Mouse (Mus musculus) megakaryocyte progenitor cell, adult 5-6 weeks (primary cell): ENCODE results near the gene Gm3239. TPM values are rescaled to one million over a fixed set of nuclear protein-coding genes. Genes with fewer than 3 reads are reported as not detected.
"Not testable (repeated sequence)": the region's sequence is repeated elsewhere in the genome, so short reads cannot be mapped to it uniquely, and the experiment has no call there.

Source experiments
- ATAC-seq: replicated peaks from 2 replicates; pipeline ENCODE4 v1.8.0; 2016; ENCODE audit warnings: mild to moderate bottlenecking, moderate TSS enrichment, inconsistent platforms; ENCODE audit not compliant: poor library complexity
- total RNA-seq, 2 experiments: library from RNA; stranded (forward) in 1 of 2; stranded (reverse) in 1 of 2; fragments of 157-497, 149-512 nt in 1 of 2; fragments of 200-1000 nt in 1 of 2; gene quantifications; 2 replicates each; pipeline versions ENCODE4 v1.2.3 to v1.2.4; 2015 to 2017

Gene Gm3239
- total RNA-seq (2015) (not detected in 2 replicates), total RNA-seq (2017) (not detected in 2 replicates)

- ATAC-seq, result not testable (repeated sequence)
These were observed at the start of gene Gm3239 for GRCm38 (mm10) chr14:4663892-4664291. Gm3239 (plus strand) TSS chr14:4664192.

- not testable (repeated sequence) for ATAC-seq
These were observed 31.9 kb upstream of the Gm3239 start, which contains the start of gene Gm8159 for GRCm38 (mm10) chr14:4632052-4632451. Gm8159 (plus strand) TSS chr14:4632352.

DNA sequence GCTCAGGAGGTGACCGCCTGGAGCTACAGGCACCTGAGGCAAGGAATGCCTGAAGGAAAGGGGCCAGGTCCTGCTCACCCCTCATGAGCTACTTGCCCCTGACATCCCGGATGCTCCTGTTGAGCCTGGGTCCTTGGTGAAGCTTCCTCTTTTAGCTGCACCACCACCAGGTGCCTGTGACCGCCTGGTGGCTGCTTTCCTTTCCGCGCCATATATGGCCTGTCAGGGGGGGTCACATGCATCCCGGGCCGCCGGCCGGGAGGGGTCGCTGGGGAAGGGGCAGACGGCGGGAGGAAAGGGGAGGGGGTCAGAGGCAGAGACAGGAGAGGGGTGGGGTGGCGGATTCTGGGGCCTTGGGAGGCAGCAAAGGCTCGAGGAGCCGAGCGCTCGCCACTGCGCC, 14.7 kb upstream of the Gm3239 start:
- ATAC-seq, result not testable (repeated sequence)

DNA sequence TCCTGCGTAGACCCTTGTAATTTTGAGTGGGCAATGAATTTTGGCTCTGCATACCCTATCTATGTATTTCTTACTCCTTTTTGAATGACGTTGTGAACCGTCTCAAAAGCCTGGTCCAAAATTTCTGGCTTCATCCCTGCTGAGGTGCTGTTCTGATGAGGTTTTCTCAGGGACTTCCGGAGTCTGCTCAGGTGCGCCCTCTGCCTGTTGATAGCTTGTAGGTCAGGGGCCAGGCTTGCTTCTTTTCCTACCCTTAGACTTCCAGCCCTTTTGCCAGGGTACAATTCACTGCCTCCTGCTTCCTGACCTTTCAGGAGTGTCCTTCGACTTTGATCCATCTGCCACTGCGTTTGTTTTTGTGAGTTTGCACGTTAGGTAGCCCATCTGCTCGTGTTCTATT, 13.7 kb upstream of the Gm3239 start:
- ATAC-seq, result not testable (repeated sequence)

DNA sequence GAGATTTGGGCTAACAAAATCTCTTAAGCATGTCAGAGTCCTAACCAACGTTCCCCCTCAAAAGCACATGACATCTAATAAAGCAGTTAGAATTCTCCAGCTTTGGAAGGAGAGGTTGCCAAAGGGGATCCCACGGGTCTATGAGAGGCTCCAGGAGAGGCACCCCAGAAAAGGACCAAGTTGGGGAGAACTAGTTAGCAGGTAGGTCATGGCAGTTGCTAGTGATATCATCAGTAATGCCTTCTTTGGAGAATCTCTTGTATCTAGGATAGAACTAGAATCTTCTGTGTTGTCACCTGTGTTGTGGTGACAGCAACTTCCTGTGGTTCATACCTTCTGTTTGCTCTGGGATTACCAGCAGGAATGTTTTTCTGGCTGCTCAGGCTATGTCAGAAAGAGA, 44.9 kb downstream of the Gm3239 start, which contains the start of gene Gm7876:
Gene Gm7876 (plus strand): TSS at position 301 of the 400 bp plus-strand sequence.
- ATAC-seq, result not testable (repeated sequence)

Other genes with a start within 250 kb of the Gm3239 start
- not detected in 2 replicates for gene Gm3164, start 248.7 kb upstream of the Gm3239 start, total RNA-seq (2015)
- not detected in 2 replicates for gene Gm3164, start 248.7 kb upstream of the Gm3239 start, total RNA-seq (2017)
- gene Gm3173, start 233.2 kb upstream of the Gm3239 start, total RNA-seq (2015), result 0.72 TPM in 1 of 2 replicates, not detected in the other
- gene Gm3173, start 233.2 kb upstream of the Gm3239 start, total RNA-seq (2017), result not detected in 2 replicates
- gene Gm3182, start 182.4 kb upstream of the Gm3239 start, total RNA-seq (2015), result not detected in 2 replicates
- gene Gm3182, start 182.4 kb upstream of the Gm3239 start, total RNA-seq (2017), result not detected in 2 replicates
- not detected in 2 replicates for gene Gm3047, start 108.8 kb upstream of the Gm3239 start, total RNA-seq (2015)
- gene Gm3047, start 108.8 kb upstream of the Gm3239 start, total RNA-seq (2017), result not detected in 2 replicates
- not detected in 2 replicates for gene Gm8159, start 31.8 kb upstream of the Gm3239 start, total RNA-seq (2015)
- not detected in 2 replicates for gene Gm8159, start 31.8 kb upstream of the Gm3239 start, total RNA-seq (2017)
- gene Gm7876, start 45.0 kb downstream of the Gm3239 start, total RNA-seq (2015), result not detected in 2 replicates
- gene Gm7876, start 45.0 kb downstream of the Gm3239 start, total RNA-seq (2017), result not detected in 2 replicates
- gene Gm3252, start 62.6 kb downstream of the Gm3239 start, total RNA-seq (2015), result not detected in 2 replicates
- not detected in 2 replicates for gene Gm3252, start 62.6 kb downstream of the Gm3239 start, total RNA-seq (2017)
- not detected in 2 replicates for gene Gm9602, start 112.1 kb downstream of the Gm3239 start, total RNA-seq (2015)
- gene Gm9602, start 112.1 kb downstream of the Gm3239 start, total RNA-seq (2017), result not detected in 2 replicates
- gene Gm3269, start 173.9 kb downstream of the Gm3239 start, total RNA-seq (2015), result not detected in 2 replicates
- not detected in 2 replicates for gene Gm3269, start 173.9 kb downstream of the Gm3239 start, total RNA-seq (2017)
- gene Gm3264, start 191.4 kb downstream of the Gm3239 start, total RNA-seq (2015), result not detected in 2 replicates
- gene Gm3264, start 191.4 kb downstream of the Gm3239 start, total RNA-seq (2017), result not detected in 2 replicates
- not detected in 2 replicates for gene Gm3278, start 228.2 kb downstream of the Gm3239 start, total RNA-seq (2015)
- gene Gm3278, start 228.2 kb downstream of the Gm3239 start, total RNA-seq (2017), result not detected in 2 replicates